Mouse (Mus musculus) cerebellum, postnatal 4 days (tissue): ENCODE measurements at regions not wholly inside any gene's neighbourhood (a gene's known extent, or its start where the extent isn't known, plus 50 kb on each side); places are given as distances from the start of the nearest gene placed in this dataset.

Source experiments
- DNase-seq, 2 experiments: peaks; one replicate each; pipeline ENCODE4 v3.0.0; 2022; ENCODE audit warnings: low spot score in 2 of 2, mixed read lengths in 1 of 2

DNA sequence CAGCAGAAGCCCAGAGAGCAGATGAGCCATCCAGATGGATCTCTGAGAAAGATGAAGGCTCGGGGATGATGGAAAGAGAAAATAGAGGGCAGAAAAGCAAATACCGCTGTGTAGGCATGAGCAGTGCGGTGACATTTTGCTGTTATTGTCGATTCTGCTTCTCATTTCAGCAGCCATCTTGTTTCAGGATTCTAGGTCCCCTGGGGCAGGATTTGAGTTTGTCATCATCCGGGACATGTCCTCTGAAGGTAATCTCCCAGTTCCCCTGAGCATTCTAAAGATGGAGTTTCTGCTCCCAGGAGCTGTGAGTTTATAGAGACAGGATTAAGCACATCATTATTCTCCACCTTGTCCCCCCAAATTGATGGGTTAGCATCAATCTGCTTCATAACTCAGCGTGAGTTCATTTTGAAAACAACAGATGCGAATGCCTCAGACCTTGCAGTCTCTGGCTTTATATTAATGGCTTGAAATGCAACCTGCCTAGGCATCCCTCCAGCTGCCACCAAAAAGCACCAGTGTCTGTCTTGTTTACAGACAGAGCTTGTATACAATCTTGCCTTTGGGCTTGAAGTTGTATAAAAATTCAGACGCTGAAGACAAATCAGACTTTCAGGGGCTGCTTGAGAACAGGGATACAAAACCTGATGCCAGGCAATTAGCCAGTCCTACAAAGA is 128.6 kb upstream of the Foxa2 start:
- DNase-seq = no peak

DNA sequence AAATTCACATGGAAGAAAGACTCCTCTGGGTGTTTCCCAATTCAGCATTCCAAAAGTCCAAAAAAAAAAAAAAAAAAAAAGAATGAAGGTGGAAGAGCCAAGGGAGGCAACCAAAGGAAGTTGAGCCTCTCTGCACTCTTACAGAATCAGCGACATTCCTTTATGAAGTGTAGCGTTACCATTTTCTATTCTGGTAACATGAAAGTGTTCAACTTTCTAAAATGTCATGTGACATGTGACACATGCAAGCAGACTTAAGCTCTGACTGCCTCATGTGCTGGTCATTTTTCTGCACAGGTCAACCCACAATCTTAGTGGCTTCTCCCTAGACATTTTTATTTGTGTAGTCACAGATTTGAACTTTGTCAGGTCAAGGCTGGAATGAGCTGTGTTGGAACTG is 133.5 kb upstream of the Foxa2 start:
- DNase-seq = no peak

DNA sequence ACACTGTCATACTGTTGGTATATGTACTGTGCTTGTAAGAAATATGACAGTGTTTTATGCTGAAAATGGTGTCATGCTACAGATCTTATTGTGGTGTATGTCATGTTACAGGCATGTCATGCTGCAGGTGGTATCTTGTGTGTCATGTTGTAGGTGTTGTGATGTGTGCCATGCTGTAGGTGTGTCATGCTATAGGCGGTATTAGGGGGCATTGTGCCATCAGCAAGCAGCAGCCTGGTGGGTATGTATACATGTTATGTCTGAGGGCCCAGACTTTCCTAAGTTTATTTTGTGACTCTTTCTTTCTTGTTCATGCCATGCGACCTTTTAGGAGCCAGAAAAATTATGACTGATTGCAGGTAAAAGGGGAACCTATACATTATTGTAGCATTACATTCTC is 134.7 kb upstream of the Foxa2 start:
- DNase-seq = no peak

DNA sequence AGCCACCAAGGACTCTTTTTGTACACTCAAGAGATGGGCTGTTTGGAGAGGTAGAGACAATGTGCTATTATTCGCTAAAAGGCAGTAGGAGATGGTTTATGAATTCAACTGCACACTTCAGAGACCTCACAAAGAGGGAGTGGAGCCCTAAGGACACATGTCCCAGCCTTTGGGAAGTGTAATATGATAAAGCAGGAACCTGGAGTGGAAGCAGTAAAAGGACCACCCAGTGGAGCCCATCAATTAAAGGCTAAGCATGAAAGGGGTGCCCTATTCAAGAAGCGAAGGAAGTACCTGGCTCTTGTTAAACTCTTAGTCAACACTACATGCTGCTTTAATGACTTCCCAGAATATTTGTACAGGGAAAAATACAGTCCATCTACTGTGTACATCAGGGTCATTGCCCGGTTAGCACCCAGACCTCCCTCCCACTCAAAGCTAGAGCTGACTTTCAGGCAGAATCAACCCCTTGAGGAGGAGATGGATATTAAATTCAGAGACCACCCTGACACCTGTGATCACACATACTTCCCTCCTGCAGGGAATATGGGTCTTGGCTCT is 135.8 kb upstream of the Foxa2 start:
- DNase-seq = no peak

DNA sequence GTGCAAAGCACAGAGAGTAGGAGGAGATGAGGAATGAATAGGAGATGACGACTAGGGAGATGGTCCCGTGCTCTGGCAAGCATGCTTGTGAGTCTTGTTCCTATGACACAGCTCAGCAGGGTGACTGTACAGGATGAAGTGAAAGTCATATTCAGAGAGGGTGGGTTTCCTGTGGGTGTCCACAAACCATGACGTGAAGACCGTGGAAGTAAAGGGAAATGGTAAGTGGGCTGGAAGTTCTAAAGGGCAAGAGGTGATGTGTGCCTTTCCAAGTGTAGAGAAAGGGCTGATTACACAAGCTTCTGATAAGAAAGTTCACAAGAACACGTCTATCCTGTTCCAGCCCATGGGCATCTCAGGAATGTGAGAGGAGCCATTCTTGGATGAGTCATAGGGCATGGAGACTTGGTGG is 138.0 kb upstream of the Foxa2 start:
- no peak for DNase-seq

DNA sequence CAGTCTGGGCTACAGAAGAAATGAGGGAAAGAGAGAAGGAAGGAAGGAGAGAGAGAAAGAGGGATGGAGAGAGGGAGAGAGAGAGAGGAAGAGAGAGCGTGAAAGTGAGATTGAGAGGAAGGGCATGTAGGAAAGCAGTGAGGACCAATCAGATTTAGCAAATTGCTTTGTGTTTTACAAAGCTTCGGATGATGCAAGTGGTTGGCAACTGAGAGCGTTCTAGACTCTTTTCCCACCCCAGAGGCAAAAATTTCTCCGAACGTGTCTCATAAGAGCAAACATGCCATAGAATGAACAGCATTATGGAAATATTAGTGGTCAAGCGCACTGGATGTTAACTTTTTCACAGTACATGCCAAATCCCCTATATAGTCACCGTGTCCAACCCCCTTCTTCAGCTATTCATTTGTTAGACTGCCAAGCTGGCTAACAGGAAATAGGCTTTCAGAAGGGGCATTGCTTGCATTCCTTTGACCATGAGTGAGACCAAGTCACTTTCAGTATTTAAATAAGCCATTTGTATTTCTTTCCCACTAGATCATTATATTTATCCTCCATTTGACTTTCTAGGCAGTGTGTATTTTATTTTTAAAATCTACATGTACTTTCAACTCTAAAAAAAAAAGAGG is 139.7 kb upstream of the Foxa2 start:
- DNase-seq = no peak

DNA sequence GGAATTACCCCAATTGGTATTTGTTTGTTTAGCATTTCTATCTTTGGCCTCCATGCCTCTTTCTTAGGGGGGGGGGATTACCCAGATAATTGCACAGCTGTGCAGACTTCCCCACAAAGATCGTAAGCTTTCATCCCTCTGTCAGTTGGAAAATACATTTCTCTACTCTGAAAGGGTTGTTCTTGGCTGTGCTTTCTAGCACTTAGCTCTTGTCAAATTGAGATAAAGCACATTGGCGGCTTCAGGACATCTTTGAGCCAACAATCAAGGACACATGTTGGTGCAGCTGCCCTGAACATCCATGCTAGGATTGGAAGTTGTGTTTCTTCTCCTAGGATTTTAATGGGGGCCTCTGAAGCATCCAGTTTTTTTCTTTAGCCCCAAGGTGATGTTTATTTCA is 142.1 kb upstream of the Foxa2 start:
- DNase-seq = no peak

DNA sequence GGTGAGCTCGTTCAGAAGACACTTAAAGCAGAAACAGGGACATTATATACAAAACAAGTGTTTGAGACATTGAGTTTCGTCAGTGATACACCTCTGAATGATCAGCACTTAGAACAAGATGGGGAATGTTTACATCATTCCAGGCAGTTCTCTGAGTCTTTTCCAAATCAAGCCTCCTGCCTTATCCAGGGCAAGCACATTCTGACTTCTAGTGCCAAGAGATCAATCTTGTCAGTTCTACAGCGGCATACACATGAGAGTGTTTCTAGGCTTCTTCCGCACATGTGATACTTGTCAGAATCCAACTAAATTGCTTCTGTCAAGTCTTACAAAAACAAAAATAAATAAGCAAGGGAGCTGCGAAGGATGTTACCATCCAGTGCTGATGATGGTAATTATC is 142.5 kb upstream of the Foxa2 start:
- DNase-seq = no peak

DNA sequence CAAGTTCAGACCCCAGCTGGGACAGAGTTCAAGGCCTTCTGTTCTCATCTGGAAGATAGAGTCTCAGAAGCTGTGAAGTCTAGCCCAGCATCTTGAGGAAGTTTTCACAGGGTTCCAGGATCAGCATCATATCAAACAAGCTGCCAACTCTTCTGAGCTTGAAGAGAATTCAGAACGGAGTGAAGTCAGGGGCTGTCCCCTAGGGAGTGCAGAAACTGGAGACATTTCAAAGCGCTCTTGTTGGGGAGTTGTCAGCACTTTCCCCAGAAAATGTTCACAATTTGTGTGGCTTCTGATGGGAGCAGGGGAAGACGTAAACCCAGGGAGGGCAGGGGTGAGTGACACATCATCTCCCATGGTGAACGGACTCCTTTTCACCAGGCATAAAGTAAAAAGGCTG is 146.2 kb upstream of the Foxa2 start:
- DNase-seq = no peak

DNA sequence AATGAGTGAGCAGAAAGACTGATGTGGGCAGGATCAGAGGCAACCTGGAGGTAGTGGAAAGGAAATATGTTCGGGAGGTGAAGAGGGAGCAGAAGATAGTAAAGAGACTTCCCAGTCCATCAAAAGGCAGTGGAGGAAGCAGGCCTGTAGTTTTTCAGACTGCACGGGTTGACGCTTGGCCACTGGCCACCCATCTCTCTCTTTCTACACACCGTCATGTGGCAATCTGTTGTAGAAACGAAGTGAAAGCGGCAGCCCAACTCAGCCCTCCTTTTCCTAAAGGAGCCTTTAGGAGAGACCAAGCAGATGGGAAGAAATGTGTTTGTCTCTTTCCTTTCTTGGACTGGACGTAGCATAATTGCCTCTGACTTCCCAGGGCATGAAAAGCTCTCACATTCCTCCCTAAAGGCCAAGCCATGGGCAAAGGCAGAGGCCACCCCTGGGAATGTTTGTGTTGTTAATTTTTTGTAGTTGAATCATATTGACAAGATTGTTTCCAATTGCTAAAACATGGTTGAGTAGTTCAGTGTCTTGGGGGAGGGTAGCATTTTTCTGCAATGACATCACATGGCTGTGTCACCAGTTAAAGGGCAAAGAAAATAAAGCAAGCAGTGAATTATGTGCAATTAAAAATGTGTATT is 150.7 kb upstream of the Foxa2 start:
- no peak for DNase-seq

DNA sequence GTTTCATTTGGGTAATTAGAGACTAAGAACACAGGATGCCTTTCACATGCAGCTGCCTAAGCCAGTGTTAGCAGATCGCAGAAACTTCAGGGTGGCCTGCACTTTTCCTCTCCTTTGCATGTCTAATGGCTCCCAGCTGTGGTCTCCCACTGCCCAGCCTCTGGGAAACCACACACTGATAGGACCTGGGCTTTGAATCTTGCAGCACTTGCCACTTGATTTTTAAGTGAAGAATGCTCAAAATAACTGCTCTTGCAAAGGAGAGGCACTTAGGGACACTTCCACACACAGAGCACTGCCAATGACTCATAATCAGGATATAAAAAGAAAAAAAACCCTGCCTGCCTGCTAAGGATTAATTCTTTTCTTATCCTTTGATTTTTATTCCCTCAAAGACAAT is 159.9 kb upstream of the Foxa2 start:
- DNase-seq = no peak

DNA sequence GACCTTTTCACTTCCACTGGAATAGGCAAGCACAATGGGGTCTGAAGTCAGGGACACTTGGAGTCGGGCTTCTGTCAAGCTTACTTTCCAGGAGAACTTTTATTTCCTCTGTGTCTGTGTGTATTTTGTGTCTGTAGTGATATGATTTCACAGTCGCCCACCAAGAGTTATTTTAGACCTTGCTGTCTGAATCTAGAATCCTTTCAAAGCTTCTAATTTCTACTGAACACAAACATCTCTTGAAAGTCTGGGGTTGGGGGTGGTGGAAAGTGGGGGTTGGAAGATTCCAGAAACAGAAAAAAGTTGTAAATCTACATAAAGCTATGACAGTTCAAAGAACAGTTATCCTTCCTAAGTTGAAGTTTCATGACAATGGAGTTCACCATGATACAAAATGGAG is 164.0 kb upstream of the Foxa2 start:
- DNase-seq = no peak

DNA sequence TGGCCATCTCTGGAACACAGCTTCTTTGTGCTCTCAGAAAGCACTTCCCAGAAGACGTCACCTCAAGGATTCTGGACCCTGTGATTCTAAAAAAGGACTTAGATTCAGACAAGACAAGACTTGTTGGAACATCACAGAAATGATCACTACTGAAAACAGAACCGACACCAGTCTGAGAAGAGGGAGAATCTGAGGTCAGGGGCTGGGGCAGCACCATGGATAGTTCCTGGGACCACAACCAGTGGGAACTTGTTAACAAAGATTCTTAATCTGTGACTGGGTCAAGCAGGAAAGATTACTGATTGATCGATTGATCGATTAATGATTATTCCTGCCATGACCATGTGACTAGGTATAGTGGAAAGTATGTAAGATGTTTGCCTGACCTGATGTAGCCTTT is 170.4 kb upstream of the Foxa2 start:
- no peak for DNase-seq

DNA sequence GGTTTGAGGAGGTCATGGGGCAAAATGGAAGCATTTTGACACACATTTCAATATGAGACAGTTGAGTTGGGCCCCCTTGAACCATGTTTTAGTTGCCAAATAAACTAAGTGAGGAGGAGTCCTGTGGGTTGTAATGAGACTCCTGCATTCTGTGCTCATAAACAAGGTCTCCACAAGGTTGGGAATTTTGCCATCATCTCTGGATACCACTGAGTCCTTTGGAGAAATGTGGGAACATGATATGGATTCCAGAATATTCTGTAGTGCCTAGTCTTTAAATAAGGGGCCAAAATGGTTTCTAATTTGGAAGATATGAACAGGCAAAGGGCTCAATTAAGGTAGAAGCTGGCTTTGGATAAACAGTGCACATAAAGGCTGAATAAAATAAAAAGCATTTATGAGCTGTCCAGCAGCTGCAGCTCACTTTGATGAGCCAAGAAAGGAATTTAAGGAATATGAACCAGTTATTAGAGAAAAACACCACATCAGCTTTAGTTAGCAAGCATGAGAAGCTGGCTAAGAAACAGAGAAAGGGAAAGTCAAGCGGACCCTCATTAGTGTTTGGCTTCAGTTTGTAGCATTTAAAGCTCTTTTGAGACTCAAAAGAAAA is 161.3 kb upstream of the Sstr4 start:
- DNase-seq = no peak

DNA sequence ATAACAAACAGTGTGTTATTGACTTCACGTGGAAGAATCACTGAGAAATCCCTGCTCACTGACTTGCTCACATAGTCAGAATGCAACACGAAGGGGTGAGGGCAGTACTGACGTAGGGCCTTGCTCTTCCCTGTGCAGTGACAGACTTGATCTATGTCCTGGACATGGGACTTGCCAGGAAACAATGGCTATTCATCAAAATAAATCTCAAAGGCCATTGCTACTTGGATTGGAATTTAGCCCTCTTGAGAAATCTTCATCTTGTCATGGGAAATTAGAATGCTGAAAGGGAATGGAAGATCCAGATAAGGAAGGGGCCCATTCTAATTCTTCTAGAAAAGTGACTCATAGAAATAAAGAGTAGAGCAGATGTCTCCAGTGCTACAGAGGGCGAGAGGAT is 158.0 kb upstream of the Sstr4 start:
- DNase-seq = no peak

DNA sequence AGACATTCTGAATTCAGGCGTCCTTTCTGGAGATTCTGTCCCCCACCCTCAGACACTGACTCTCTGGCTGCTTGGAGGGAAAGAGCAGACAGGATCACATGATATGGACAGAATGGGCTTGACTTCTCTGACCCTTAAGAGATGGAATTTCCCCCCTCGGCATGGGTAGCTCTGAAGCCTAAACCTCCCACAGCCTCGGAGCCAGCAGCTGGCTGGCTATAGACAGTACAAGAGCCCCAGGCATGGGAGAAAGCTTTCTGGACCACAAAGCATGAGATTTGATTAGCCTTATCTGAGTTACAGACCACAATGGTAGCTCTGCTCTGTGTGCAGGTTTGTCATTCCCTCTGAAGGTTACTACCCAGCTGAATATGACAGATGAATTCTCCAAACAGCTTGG is 156.1 kb upstream of the Sstr4 start:
- no peak for DNase-seq

DNA sequence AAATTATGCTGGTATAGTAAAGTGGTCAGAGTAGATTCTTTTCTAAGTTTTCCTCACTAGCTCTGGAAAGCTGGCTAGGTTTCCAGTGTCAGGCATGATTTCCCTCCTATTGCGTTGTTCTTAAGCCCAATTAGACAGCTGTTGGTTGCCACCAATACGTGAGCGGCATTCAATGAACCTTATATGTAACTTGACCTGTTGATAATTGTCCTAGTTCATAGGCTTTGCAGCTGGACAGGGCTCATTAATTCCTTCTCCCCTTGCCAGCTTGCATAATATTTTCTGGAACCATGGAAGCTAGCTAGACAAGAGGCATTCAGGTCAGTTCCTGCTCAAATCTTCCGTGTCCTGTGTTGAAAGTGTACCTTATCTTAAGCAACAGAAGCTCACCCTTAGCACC is 152.9 kb upstream of the Sstr4 start:
- no peak for DNase-seq

DNA sequence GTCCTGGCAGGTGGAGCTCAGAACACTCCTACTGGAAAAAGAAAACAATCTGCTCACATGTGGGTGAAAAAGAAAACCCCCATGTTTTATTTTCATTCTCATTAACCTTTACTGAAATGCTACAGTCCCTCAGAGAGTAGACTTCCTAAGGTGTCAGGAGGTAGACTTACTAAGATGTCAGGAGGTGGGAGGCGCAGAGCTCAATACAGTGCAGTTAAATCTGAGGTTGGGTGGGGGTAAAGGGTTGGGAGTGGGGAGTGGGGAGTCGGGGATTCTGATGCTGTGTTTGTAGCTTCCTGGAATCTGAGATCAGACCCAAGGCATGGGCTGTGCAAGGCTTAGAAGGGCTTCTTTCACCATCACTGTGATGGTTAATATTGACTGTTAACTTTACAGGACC is 149.6 kb upstream of the Sstr4 start:
- no peak for DNase-seq

DNA sequence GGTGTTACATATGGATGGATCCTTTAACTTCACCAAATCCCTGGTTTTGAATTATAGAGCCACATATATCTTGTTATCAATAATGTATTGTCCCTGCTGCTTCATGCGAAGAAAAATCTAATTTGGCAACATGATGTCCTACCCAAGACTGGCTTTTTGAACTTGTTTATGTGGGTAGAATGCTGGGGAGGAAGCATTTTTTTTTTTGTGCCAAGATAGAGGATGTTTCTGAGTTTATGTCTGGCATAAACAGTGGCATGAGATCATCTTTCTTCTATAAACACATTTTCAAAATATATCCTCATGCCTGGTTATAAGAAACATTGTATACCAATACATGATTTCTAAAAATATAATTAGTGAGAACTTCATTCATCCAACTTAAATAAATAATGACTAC is 144.2 kb upstream of the Sstr4 start:
- no peak for DNase-seq

DNA sequence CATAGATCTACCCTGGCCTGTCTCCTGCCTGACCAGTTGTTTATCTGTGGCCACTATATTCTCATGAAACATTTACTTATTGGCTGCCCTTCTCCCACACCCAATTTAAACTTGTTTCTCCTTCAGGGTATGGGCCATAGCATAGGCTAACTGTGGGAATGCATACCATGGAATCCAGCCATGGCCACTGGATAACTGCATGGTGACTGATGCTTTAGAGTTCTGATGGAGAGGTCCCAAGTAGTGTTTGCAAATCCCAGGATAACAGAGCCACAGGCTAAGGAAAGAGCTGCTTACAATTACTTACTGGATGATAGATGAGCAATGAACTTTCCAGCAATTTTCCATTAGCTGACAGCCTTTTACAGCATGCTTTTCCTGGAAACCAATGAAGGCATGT is 139.5 kb upstream of the Sstr4 start:
- no peak for DNase-seq

DNA sequence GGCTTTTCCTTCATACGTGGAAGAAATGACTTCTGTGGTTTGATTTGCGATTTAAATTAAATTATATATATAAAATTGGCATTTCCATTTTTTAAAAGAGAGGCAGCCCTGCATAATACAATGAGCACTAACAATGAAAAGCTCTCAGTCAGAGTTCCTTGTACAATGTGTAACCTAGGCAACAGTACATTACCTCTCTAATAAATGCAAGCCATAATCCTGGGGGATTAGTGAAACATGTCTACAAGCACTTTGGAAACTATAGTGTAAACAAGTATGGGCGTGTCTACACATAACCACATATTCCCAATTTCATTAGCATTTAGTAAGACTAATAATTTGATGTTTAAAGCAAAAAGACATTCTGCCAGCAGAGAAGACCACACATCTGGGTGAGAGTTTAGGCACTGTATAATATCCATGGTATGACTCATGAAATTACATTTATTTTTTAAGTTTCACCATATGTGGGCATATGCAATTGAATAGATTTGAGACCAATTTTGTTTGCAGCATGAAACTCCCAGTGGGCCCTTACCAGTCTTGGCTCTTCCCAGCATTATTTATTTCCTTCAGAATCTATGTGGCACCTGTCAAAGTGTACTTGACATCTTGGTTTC is 130.9 kb upstream of the Sstr4 start:
- no peak for DNase-seq

DNA sequence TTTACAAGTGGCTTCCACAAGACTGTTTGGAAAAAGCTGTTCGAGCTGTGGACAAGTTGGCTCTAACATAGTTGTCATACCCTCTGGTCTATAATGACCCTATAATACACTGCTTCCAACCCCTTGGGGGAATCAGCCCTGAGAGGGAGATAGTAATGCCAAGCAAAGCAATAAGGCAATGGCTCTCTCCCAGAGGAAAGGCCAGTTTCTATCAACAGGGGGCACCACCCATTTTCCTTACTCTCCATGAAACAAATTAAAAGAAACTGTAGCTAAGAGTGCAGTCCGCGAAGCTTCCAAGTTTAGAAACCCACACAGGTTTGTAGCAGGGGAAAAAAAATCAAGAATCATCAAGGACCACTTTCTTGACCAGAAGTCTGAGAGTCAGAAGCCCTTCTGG is 115.9 kb upstream of the Sstr4 start:
- DNase-seq = no peak
